Mouse (Mus musculus) kidney, postnatal 14 days (tissue): ENCODE measurements at regions not wholly inside any gene's neighbourhood (a gene's known extent, or its start where the extent isn't known, plus 50 kb on each side); places are given as distances from the start of the nearest gene placed in this dataset.

Experiments
- DNase-seq: peaks from one replicate; pipeline ENCODE4 v3.0.0; 2022; ENCODE audit warnings: mixed read lengths

- peak; percentile 18 for DNase-seq
Measured at GRCm38 (mm10) chrX:164589874-164590273, 83.7 kb downstream of the Asb9 start.
